Mouse (Mus musculus) gastrocnemius, adult 2 months (tissue): Measurements from ENCODE around the gene Ctcfl. TPM values are rescaled to one million over a fixed set of nuclear protein-coding genes. Genes with fewer than 3 reads are reported as not detected.
A peak's percentile ranks its signal among the peaks of the same experiment; 100 is the strongest.

ENCODE experiments used
- DNase-seq: peaks from one replicate; pipeline ENCODE4 v3.0.0; 2022
- H3K27ac ChIP-seq: fragments of 200-600 bp; 2 replicates; pipeline ENCODE4 v1.8.1; 2022; ENCODE audit warnings: mild to moderate bottlenecking
- H3K4me3 ChIP-seq: fragments of 200-600 bp; 2 replicates; pipeline ENCODE4 v1.8.1; 2022; ENCODE audit warnings: mild to moderate bottlenecking, moderate library complexity
- CTCF ChIP-seq: fragments of 200-600 bp; IDR thresholded peaks from 2 replicates; pipeline ENCODE4 v1.8.1; 2022; ENCODE audit warnings: antibody characterized with exemption, mild to moderate bottlenecking, moderate library complexity
- intact Hi-C: fragments of 180-260 bp; cut with DNase I; formaldehyde crosslinking; loops from one replicate; pipeline ENCODE4 v1.15.1; 2025
- total RNA-seq, 2 experiments: library from RNA; stranded (reverse); gene quantifications; 2 replicates each; pipeline ENCODE4 v1.2.3; 2021

Gene Ctcfl
- total RNA-seq, 2 experiments from 2014 or later = 0.23 TPM; not detected in 1

- DNase-seq = peak; percentile 13
- intact Hi-C loops = no loop called here
- TF ChIP-seq CTCF = no peak
- Histone ChIP-seq H3K27ac (no peak overlapping the region), H3K4me3 (no peak overlapping the region)
Observed at GRCm38 (mm10) chr2:173154962-173155361, 35.6 kb upstream of the Ctcfl start.

DNA sequence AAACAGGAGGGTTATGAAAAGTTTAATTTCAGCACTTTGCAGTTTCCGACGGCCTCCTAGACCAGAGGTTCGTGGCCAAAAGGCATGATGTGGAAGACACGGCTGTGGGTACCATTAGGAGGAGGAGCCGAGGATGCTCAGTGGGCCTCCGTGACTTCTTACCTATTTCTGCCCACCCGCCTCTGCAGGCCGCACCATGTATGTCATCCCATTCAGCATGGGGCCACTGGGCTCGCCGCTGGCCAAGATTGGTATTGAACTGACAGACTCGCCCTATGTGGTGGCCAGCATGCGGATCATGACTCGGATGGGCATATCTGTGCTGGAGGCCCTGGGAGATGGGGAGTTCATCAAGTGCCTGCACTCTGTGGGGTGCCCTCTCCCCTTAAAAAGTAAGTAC lies 35.2 kb upstream of the Ctcfl start:
- intact Hi-C loops = no loop called here
- no peak overlapping the region for H3K4me3 ChIP-seq
- no peak for TF ChIP-seq CTCF
- H3K27ac ChIP-seq = no peak overlapping the region
- DNase-seq = no peak

DNA sequence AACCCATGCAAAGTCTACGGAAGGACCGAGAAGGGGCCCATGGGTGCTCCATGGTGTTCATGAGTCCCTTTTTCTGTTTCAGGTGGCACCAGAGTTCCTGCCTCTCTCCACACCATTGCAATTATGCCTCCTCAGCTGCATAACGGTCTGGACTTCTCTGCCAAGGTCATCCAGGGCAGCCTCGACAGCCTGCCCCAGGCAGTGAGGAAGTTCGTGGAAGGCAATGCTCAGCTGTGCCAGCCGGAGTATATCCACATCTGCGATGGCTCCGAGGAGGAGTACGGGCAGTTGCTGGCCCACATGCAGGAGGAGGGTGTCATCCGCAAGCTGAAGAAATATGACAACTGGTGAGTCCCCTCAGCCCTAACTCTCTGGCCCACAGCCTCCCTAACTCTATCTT lies 33.9 kb upstream of the Ctcfl start:
- no peak overlapping the region for H3K4me3 ChIP-seq
- intact Hi-C loops = no loop called here
- DNase-seq = peak; percentile 12
- no peak for TF ChIP-seq CTCF
- no peak overlapping the region for H3K27ac ChIP-seq

DNA sequence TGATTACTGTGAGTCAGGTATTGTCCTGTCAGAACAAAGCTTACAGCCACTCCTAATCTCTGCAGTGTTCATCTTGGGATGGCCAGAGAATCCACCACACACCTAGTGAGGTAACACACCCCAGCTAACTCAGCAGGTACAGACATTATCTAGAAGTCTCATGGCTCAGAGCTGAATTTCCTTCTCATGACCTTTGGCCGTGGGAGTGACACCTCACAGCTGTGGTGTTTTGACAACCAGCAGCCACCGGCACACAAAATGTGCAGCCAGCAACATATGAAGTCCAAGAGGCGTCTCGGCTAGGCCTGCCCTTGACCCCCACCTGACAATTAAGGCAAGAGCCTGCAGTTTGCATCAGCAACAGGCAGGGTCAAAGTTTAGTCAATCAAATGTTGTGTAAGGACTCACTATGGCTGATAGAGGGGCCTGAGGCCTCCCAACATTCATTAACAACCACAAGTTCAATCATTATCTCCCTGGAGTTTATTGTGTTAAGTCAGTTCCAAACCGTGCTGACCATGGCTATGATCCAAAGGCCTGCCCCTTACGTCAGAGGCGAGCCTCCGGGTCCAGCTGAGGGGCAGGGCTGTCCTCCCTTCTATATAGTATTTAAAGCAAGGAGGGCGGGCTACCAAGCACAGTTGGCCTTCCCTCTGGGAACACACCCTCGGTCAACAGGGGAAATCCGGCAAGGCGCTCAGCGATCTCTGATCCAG lies 33.3 kb upstream of the Ctcfl start, which contains the start of gene Pck1:
Gene Pck1 (plus strand): TSS at position 613 of the 716 bp plus-strand sequence.
- peak; percentile 13 for DNase-seq
- no peak within 1 kb of the TSS for H3K27ac ChIP-seq
- intact Hi-C loops = no loop called here
- TF ChIP-seq CTCF = no peak
- no peak within 1 kb of the TSS for H3K4me3 ChIP-seq

DNA sequence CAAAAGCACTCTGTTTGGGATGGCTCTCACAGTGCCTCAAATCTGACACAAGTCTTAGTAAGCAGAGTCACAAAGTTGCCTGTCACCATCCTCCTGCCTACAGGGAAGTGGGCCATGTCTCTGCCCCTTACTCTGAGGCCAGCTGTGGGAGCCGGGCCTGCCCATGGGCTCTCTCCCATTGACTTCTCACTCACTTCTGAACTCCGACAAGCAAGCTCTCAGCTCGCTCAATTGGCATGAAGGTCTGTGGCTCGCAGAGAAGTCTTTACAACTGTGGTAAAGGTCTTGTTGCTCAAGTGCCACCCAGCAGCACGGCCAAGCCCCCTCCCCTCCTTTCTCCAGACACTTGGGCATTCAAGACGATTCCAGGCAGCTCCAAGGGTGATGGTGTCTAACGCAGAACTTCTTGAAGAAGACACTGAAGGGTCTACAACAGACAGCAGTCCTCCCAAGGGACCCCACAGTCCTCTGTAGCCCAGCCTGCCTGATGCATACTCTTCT lies 32.5 kb upstream of the Ctcfl start:
- intact Hi-C loops = no loop called here
- Histone ChIP-seq H3K27ac (no peak overlapping the region), H3K4me3 (no peak overlapping the region)
- TF ChIP-seq CTCF = no peak
- DNase-seq = peak; percentile 12

DNA sequence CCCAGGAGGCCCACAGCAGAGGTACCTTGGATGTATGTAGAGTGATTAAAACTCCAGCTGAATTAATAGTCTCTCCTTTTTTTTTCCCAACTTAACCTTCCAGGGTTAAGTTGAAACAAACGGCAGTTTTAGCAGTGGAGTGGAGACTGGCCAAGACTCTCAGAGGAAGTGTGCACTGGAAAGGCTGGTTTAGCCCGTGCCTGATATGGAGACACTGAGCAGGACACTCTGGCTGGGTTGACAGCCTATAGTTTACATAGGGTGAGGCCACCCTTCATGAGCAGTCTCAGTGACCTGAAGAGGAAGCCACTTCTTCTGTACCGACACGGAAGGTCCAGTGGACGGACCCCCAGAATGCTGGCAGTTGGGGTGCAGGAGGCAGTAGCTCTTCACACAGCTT lies 32.0 kb upstream of the Ctcfl start:
- no peak for DNase-seq
- H3K27ac ChIP-seq = no peak overlapping the region
- intact Hi-C loops = no loop called here
- no peak overlapping the region for H3K4me3 ChIP-seq
- TF ChIP-seq CTCF = no peak

GRCm38 (mm10) chr2:173148001-173148400 lies 28.7 kb upstream of the Ctcfl start:
- no peak for DNase-seq
- TF ChIP-seq CTCF = no peak
- intact Hi-C loops = no loop called here
- Histone ChIP-seq H3K27ac (no peak overlapping the region), H3K4me3 (no peak overlapping the region)

DNA sequence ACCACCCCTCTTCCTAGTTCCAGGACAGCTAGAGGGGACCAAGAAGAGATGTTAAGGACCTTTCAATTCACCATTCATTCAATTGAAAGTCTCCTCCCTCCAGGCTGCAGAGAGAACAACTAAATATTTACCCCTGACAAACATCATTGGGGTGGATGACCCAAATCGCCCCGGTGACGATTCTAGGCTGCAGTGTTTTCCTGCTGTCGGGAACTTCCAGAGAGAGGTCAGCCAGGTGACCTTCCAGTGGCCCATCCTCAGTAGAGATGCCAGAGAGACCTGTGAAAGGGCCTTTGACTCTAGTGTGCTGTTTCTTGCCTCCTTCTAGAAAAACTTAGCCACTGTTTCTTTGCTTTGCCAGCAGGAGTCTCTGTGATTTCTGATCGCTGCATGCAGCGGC lies 27.4 kb upstream of the Ctcfl start:
- H3K27ac ChIP-seq = no peak overlapping the region
- TF ChIP-seq CTCF = no peak

DNA sequence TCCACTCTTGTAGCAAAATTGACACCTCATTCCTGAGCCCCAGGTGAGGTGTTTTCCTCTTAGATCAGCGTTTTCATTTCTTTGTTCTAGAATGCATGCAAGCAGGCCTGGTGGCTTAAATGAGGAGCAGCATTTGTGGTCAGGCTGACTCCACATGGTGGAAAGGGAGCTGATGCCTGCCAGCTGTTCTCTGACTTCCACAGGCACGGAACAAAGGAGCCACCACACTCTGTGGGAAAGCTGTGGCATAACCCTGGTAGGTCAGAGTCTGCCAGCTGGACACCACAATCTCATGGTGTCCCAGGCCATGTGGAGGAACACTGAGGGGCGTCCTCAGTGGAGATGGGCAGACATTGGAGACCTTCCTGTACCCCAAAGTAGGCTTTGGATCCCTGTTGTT lies 26.5 kb upstream of the Ctcfl start:
- intact Hi-C loops = no loop called here
- no peak for DNase-seq
- Histone ChIP-seq H3K4me3 (no peak overlapping the region), H3K27ac (no peak overlapping the region)
- no peak for TF ChIP-seq CTCF

More for the DNA sequence above, 27.4 kb upstream of the Ctcfl start:
- intact Hi-C loops = no loop called here
- H3K4me3 ChIP-seq = no peak overlapping the region
- DNase-seq = no peak

- intact Hi-C loops = no loop called here
- TF ChIP-seq CTCF = no peak
Observed at GRCm38 (mm10) chr2:173143611-173144010, 24.3 kb upstream of the Ctcfl start.

DNA sequence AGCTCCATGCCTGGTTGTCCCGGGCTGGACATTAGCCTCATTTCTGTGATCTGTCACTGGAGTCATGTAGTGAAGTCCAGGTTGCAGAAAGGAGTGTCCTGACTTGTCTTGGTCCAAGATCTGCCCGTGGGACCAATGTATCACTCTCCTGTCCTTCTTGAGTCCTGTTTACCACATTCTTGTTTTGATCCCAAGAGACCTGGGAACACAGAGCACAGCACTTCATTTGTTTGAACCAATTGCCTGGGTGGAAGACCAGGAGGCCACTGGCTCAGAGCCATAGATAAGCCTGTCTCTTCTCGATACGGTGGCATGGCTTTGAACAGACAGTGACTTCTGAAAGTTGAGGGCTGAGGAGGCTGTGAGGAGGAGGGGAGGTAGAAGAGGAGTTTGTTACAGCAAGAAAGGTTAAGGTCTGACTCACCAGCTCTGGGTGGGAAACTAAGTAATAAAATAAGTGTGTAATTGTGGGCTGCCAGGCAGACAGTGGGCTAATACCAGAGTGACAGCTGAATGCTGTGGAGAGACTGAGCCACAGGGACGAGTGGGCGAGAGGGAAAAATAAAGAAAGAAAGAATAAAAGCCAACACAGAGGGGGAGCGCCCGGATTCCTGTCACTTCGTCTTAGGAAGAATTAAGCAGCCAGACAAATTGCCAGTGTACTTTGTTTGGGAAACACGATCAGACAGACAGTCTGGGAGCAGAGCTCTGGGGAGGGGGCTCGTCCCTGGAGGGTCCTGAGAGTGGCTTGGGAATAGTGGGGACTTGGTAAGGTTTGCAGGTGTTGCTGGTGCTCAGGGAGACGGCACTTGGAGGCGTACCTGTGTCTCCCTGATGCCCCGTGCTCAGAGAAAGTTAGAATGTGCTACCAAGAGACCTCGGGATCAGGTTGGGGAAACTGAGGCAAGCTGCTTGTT lies 19.3 kb upstream of the Ctcfl start:
- intact Hi-C loops = no loop called here
- no peak overlapping the region for H3K27ac ChIP-seq
- no peak for DNase-seq
- H3K4me3 ChIP-seq = no peak overlapping the region
- no peak for TF ChIP-seq CTCF

More at GRCm38 (mm10) chr2:173143611-173144010, 24.3 kb upstream of the Ctcfl start:
- no peak overlapping the region for H3K4me3 ChIP-seq
- no peak overlapping the region for H3K27ac ChIP-seq
- no peak for DNase-seq

DNA sequence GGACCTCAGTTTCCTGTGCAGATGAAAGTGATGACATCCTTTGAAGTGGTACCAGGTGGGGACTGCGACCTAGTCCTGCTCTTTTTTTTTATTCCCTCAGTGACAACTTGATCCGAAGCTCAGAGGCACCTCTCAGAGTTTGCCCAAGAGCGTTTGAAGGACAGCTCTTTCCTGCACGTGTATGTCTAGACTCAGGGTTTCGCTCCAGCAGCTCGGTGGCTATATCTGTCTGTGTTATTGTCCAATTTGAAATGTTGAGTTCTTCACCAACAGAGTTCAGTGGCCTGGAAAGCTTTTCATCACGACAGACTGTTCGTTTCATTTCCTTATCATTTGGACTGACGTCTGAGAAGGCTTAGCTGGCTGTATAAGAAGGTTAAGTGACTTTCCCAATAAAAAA lies 15.4 kb upstream of the Ctcfl start:
- Histone ChIP-seq H3K27ac (no peak overlapping the region), H3K4me3 (no peak overlapping the region)
- intact Hi-C loops = no loop called here
- no peak for TF ChIP-seq CTCF
- DNase-seq = no peak

DNA sequence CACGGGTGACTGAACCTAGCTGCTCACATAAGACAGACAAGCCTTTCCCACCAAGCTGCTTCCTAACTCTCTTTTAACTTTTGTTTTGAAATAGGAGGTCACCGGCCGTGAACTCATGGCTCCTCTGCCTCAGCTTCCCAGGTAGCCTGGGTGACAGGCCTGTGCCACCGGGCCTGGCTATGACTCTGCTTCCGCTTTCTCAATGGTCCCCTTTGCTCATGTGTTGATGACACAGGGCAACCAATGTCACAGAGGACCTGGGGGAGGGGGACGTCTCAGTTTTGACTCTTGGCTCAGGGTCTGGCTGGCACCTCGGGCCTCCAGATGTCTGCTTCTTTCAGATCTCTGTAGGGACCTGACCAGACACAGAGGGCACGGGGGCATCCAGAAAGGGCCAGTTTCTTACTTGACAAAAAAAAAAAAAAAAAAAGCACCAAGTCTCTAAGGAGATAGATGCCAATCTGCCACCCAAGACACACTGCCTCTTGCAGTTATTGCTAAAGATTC lies 13.5 kb upstream of the Ctcfl start:
- DNase-seq = peak; percentile 16
- H3K27ac ChIP-seq = no peak overlapping the region
- TF ChIP-seq CTCF = no peak
- intact Hi-C loops = no loop called here
- H3K4me3 ChIP-seq = no peak overlapping the region
